Mouse (Mus musculus) olfactory bulb, adult 2 months (tissue): ENCODE results near the gene Klc3. TPM values are rescaled to one million over a fixed set of nuclear protein-coding genes. Genes with fewer than 3 reads are reported as not detected.

Experiments used
- H3K27ac ChIP-seq: fragments of 200-500 bp; 2 replicates; pipeline ENCODE4 v1.5.1; 2012; ENCODE audit warnings: low read depth, low read length; ENCODE audit not compliant: insufficient read depth
- H3K4me1 ChIP-seq: fragments of 200-500 bp; 2 replicates; pipeline ENCODE4 v1.6.1; 2012; ENCODE audit warnings: low read length; ENCODE audit not compliant: control insufficient read depth, insufficient read depth
- H3K4me3 ChIP-seq: fragments of 200-500 bp; 2 replicates; pipeline ENCODE4 v1.5.1; 2012; ENCODE audit warnings: mild to moderate bottlenecking, low read depth, low read length, moderate library complexity; ENCODE audit not compliant: insufficient read depth
- CTCF ChIP-seq: fragments of 200-500 bp; IDR thresholded peaks from 2 replicates; pipeline ENCODE4 v1.5.1; 2012; ENCODE audit warnings: low read depth, mild to moderate bottlenecking, low read length, moderate library complexity; ENCODE audit not compliant: insufficient read depth
- POLR2A ChIP-seq: fragments of 200-500 bp; IDR thresholded peaks from 2 replicates; pipeline ENCODE4 v1.6.1; 2012; ENCODE audit warnings: mild to moderate bottlenecking, low read depth, low read length, moderate library complexity; ENCODE audit not compliant: insufficient read depth
- WGBS: fragments of 180-500 bp; shearing (Covaris S2); methylation state at CpG from one replicate; pipeline ENCODE4 v1.1.7; 2018; 5-methylcytosine and 5-hydroxymethylcytosine counted together
- polyA plus RNA-seq: library from polyadenylated mRNA; stranded (reverse); fragments of >200 nt; gene quantifications from 2 replicates; pipeline ENCODE4 v1.2.4, GENCODE M21; 2012; ENCODE audit warnings: low replicate concordance; ENCODE audit not compliant: missing spikeins, insufficient read depth, insufficient read length

The Klc3 gene
- polyA plus RNA-seq, result not detected in 2 replicates

DNA sequence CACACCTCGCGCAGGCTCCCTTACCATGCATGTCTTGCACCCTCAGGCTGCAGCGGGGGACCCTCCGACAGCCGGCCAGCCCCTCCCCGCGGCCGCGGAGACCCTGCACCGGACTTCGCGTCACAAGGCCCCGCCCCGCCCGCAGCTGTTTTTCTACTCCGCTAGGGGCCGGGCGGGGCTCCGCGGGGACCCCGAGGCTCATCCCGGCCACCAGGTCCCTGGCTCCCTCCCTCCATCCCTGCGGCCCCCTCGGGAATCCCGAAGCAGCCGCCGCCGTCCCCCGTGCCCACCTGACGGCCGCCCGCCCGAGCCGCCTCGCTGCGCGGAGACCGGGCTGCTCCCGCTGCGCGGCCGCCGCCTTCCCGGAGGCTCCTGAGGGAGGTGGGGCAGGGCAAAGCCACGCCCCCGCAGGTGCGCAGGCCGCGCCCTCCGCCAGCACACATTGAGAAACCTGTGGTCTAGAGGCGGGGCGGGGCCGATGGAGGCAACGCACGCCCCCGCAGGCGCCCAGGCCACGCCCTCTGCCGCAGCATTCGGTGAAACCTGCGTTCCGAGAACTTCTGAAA, at the start of gene Klc3:
TSS of gene Klc3 (minus strand) at position 374 of the 566 bp plus-strand sequence.
- Histone ChIP-seq H3K4me3 (peak within 1 kb of the TSS; percentile 25), H3K27ac (no peak within 1 kb of the TSS), H3K4me1 (peaks cover 12% of the 10 kb centered on the region)
- WGBS, result 2% methylated on average over 62 of the region's 62 CpGs
- TF ChIP-seq POLR2A (no peak), CTCF (no peak)

DNA sequence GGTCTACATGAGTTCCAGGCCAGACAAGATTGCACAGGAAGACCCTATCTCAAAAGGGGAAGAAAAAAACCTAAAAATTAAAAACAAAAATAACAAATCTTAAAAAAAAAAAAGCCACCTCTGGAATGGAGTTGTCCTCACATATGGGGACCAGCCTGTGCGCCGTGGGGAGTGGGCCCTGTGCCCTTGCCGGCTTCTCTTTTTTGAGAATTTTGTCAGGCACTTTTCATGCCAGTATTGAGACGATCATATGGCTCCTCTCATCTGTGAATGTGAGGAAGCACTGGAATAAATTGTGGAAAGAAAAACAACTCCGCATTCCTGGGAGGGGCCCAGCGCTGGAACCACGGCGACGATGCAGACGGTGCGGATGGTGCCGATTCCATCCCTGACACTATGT, 45.3 kb upstream of the Klc3 start:
- Histone ChIP-seq H3K4me3 (no peak overlapping the region), H3K27ac (no peak overlapping the region), H3K4me1 (no peaks in the 10 kb centered on the region)
- TF ChIP-seq CTCF, result no peak
- no peak for TF ChIP-seq POLR2A
- WGBS, result 87% methylated on average over 12 of the region's 12 CpGs

DNA sequence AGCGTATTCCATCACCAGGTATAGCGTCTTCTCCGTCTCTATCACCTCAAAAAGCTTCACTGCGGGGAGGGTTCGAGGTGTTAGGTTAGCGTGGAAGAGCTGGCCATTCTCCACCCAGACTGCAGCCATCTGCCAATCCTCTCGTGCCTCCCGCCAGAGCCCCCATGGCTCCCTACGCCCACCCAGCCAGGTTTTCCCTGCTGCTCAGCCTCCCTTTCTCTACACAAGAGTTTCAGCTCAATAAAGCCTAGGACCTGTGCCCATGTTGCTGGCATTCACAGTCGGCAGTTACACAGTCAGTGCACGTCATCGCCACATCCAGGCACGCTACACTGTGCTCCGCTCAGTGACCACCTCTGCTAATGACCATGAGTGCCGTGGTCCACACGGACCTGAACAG, 43.8 kb upstream of the Klc3 start:
- 90% methylated on average over 16 of the region's 16 CpGs for WGBS
- Histone ChIP-seq H3K27ac (no peak overlapping the region), H3K4me1 (no peaks in the 10 kb centered on the region), H3K4me3 (no peak overlapping the region)
- TF ChIP-seq POLR2A (no peak), CTCF (no peak)

DNA sequence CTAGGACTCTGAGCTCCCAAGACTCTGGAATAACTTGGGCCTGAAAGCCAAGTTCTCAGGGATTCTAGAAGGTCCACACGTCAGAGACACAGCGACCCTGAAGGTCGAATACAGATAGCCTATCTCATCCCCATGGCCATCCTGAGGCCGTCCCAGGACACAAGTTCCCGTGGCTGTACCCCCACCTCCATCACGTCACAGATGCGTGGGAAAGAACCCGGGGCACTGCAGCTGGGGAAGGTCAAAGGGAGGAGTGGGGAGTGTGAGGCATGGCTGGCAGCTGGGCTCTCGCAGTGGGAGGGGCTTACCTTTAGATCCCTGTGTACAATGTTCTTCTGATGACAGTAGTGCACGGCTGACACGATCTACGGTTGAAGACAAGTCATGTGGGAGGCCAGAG, 40.9 kb upstream of the Klc3 start:
- no peak overlapping the region for H3K27ac ChIP-seq
- WGBS, result 92% methylated on average over 12 of the region's 12 CpGs
- H3K4me3 ChIP-seq, result no peak overlapping the region
- TF ChIP-seq POLR2A (no peak), CTCF (no peak)
- no peaks in the 10 kb centered on the region for H3K4me1 ChIP-seq

DNA sequence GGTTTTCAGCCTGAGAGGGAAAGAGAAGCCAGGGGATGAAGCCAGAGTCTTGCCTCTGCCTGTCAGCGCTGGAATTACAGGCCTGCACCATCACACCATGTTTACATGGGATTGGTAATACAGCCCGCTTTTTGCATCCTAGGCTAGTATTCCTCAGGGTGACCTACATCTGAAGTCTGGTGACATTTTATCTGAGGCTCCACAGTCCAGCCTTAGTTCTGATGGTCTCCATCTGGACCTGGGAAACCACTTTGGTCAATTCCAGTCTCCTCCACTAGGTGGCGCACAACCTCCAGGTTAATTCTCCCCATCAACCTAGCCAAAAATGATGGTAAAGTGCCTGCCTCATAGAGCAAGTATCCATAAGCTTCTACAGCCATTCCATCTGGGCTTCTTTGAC, 39.4 kb upstream of the Klc3 start:
- Histone ChIP-seq H3K4me3 (no peak overlapping the region), H3K4me1 (no peaks in the 10 kb centered on the region), H3K27ac (no peak overlapping the region)
- no peak for TF ChIP-seq POLR2A
- TF ChIP-seq CTCF, result 0 out of 2 replicates have a peak, but pooled peaks have one; percentile 38
- 39% methylated on average over 3 of the region's 3 CpGs for WGBS

DNA sequence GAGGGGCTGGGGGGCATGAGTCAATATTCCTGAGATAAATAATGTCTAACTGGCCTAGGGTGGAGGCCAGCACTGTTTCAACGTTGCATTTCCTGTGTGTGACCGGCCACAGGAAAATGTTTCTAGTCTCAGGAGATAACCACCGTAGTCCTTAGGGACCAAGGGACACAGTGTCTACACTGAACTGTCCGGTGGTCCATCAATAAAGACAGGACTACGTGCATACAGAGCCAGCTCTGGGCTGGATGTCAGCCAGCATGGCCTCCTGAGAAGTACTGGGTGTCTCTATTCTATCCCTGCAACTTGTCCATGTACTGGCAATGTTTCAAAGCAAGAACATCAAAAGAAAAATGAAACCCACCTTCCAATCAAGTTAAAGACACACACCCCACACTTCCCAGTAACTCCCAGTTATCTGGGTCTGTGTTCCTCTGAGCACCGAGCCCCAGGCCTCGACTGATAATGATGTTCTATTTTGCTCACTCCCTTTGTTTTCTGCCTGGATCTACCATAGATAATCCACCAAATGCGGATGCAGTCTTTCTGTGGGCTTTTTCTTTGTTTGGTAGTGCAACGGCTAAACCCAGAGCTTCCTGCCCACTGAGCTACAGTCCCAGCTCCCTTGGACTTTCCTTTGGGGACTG, 37.7 kb upstream of the Klc3 start:
- H3K4me3 ChIP-seq, result no peak overlapping the region
- H3K4me1 ChIP-seq, result peaks cover 12% of the 10 kb centered on the region
- TF ChIP-seq POLR2A, result no peak
- no peak for TF ChIP-seq CTCF
- 89% methylated on average over 9 of the region's 9 CpGs for WGBS
- no peak overlapping the region for H3K27ac ChIP-seq

DNA sequence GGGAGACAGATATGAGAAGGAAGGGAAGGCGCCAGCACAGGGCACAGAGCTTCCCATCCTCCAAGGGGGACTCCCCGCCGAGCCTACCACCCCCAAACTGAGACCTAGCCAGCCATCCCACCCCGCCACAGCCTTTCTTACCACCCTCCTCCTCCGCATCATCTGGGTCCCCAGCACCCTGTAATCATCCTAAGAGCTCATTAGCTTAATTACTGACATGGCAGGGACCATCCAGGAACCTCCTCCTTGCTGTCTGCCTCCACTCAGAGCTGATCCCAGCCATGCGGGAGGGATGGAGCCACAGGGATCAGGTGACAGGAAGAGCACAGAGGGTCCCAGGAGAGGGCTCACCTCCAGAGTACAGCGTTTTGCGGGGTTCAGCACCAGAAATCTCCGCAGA, 33.1 kb upstream of the Klc3 start:
- TF ChIP-seq POLR2A, result no peak

DNA sequence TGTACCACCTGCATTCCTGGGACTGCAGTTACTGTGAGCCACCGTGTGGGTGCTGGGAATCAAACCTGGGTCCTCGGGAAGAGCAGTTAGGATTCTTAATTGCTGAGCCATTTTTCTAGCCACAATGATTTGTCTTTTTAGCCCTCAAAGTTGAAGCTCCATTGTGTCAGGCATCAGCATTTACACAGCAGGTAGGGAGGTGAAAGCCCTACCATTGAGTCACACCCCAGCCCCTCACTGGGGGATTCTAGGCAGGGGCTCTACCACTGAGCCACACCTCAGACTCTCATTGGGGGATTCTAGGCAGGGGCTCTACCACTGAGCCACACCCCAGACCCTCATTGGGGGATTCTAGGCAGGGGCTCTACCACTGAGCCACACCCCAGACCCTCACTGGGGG, 32.4 kb upstream of the Klc3 start:
- Histone ChIP-seq H3K4me3 (no peak overlapping the region), H3K4me1 (peaks cover 12% of the 10 kb centered on the region), H3K27ac (no peak overlapping the region)
- TF ChIP-seq POLR2A (no peak), CTCF (no peak)
- WGBS, result 99% methylated on average over 2 of the region's 2 CpGs

More for the DNA sequence above, 33.1 kb upstream of the Klc3 start:
- H3K27ac ChIP-seq, result no peak overlapping the region
- 20% methylated on average over 9 of the region's 9 CpGs for WGBS
- no peak overlapping the region for H3K4me3 ChIP-seq
- H3K4me1 ChIP-seq, result peaks cover 12% of the 10 kb centered on the region

DNA sequence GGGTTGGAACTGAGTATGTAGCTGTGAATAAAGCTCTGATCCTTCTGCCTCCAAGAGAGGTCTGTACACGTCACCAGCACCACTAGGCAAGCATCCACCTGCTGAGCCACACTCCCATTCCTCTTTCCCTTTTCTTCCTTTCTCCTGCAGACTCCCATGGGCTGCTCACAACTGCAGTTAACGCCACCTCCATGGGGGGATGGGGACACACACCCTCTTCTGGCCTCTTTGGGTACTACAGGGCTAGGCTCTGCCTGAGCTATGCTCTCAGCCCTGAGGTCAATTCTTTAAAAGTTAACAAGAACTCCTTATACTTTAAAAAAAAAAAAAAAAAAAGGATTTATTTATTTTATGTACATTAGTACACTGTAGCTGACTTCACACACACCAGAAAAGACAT, 28.6 kb upstream of the Klc3 start:
- no peak overlapping the region for H3K27ac ChIP-seq
- TF ChIP-seq CTCF (no peak; the same call in 1 of the 2 replicates), POLR2A (no peak)
- 100% methylated on average over 2 of the region's 2 CpGs for WGBS
- H3K4me1 ChIP-seq, result peaks cover 9% of the 10 kb centered on the region
- no peak overlapping the region for H3K4me3 ChIP-seq
